Mouse (Mus musculus) adrenal gland, postnatal 4 days (tissue): ENCODE measurements at regions not wholly inside any gene's neighbourhood (a gene's known extent, or its start where the extent isn't known, plus 50 kb on each side); places are given as distances from the start of the nearest gene placed in this dataset.

ENCODE experiments used
- DNase-seq, 2 experiments: peaks; one replicate each; pipeline ENCODE4 v3.0.0; 2021 to 2022; ENCODE audit warnings: low spot score in 2 of 2, mixed read lengths in 2 of 2

DNA sequence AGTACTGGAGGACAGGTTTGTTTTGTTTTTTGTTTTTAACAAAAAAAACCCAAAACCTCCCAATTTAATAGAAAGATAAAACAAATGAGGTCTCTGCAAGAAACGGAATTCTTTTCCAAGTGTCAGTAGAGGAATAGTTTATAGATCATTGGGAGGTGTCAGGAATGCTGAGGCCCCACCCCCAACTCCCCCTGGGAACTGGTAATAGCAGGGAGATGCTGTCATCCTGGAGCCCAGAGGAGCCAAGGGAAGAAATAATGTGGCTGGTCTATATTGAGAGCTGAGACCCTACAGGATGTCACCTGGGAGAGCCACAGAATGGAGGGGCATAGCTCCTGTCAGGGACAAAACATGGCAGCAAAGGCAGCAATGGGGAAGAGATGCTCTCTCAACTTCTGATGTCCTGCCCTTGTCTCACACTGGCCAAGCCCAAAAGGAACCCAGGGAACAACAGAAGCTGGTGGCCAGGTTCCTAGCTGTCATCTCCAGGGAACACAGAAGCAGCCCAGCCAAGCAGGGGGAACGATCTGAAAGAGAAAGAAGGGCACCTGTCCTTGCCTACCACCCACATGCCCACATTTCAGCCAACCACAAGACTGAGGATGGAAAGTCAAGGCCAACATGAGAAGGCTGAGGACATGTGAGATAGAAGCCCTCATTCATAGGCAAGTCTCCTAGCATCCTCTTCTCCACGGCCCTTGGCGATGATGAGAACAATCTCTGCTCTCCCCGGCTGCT, 195.7 kb downstream of the Zfp36l1 start:
- no peak for DNase-seq

DNA sequence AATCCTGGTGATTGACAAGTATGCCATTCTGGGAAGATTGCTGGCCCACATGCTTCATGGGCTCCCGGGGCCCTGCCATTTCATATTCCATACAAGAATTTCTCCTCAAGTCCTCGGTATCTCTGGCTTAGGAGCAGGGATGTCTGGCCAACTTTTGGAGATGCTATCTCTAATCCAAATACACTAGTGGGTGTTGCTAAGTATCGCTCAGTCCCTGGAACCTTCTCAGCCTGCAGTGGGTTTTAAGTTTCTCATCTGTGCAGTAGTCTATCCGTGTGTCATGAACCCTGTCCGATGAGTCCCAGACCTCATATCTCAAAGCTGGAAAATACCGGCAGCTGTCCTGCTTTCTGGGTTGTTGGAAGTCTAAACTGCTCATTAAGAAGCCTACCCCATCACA, 198.9 kb downstream of the Zfp36l1 start:
- no peak for DNase-seq

GRCm38 (mm10) chr12:79912281-79913063, 200.3 kb downstream of the Zfp36l1 start:
- no peak for DNase-seq

- DNase-seq, result no peak
Measured at GRCm38 (mm10) chr12:79910884-79911759, 201.7 kb downstream of the Zfp36l1 start.

DNA sequence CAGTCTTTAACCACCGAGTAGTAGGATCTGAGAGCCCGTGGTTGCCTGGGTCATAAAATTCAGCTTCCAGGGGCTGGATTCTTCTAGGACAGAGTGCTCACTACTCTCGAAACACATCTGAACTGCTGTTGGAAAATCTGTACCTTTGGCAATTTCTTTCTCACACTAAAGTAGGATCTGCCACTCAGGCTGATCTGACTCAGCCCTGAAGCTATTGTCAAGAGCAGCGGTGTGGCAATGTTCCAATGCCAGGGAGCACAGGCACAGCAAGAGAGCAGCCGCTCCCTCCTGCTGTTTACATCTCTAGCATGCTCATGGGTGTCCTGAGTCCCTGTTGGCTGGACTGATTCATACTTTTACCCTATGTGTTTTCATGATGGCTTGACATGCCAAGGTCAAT, 205.2 kb downstream of the Zfp36l1 start:
- peak in 1 of 2 experiments; percentile 57 for DNase-seq

- no peak for DNase-seq
Measured at GRCm38 (mm10) chr12:79906738-79907365, 206.0 kb downstream of the Zfp36l1 start.

GRCm38 (mm10) chr12:79905828-79906737, 206.7 kb downstream of the Zfp36l1 start:
- DNase-seq, result no peak

GRCm38 (mm10) chr12:79904913-79905549, 207.8 kb downstream of the Zfp36l1 start:
- DNase-seq, result no peak

DNA sequence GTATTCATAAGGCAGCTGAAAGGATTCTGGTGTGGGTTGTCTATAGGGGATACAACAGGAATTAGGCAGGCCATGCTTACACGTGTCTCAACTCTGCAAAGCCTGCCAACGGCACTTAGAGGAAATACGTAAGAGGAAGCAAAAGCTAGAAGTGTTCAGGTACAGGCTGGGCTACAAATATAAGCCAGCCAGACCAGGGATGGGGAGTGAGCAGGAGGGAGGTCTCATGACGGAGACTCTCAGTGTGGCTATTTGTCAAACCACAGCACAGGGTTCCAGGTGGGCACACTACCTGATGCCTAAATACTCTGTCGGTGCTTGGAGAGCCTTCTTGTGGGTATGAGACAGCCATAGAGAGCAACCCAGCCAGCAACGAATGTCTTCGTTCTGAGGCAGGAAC, 210.1 kb downstream of the Zfp36l1 start:
- no peak for DNase-seq

DNA sequence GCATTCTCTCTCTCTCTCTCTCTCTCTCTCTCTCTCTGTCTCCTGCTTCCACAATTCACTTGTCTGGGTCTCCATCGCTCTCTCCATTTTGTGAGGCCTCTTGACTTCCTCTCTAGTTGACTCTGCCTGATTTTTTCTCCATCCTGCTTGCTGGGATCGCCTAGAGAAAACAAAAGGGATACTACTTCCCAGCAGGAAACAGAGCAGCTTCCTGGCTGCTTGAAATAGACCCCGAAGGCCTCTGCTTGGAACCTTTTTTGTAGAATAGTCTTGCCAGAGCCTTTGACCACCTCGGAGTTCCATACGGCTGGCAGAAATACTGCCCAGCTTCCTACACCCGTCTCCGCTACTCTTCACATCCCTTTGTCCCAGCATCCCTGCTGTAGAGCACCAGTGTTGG, 210.7 kb downstream of the Zfp36l1 start:
- no peak for DNase-seq

- DNase-seq, result no peak
Measured at GRCm38 (mm10) chr12:79898198-79898930, 214.4 kb downstream of the Zfp36l1 start.

GRCm38 (mm10) chr12:79895975-79896374, 216.8 kb downstream of the Zfp36l1 start:
- DNase-seq, result no peak

DNA sequence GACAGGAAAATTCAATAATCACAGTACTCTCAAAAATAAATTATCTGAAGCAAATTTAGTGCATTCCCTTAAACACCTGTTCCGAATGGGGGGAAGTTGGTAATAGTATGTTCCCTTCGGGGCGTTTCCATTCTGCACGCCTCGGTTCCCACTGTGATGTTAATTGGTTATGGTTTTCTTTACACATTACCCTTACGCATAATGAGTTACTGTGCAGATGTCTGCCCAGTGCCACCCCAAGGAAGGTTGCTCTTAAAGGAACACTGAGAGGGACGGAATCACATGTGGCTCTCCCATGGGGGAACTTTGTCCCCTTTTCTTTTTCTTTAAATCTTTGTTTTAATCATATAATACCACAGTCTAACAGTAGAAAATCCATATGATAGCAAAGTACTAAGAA, 217.5 kb downstream of the Zfp36l1 start:
- no peak for DNase-seq

GRCm38 (mm10) chr12:79892871-79893270, 219.9 kb downstream of the Zfp36l1 start:
- DNase-seq, result no peak

DNA sequence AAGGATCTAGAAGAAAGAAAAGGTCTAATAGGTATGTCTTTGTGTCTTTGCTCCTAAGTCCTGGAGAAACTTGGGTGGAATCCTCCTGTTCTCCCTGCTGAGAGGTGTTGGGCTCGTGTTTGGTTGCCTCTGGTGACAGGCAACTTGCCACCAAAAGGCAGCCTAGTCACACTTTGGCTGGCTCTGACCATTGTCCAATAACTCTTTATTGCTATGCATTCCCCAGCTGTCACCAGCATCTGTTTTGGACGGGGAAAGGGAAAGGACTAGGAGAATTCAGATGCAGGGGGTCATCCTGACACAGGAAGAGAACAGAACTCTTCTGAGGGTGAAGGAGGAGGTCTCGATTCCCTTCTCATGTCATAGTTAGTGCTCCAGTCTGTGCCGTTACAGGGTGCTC, 220.9 kb downstream of the Zfp36l1 start:
- no peak for DNase-seq

- DNase-seq, result no peak
Measured at GRCm38 (mm10) chr12:79890887-79891286, 221.9 kb downstream of the Zfp36l1 start.

DNA sequence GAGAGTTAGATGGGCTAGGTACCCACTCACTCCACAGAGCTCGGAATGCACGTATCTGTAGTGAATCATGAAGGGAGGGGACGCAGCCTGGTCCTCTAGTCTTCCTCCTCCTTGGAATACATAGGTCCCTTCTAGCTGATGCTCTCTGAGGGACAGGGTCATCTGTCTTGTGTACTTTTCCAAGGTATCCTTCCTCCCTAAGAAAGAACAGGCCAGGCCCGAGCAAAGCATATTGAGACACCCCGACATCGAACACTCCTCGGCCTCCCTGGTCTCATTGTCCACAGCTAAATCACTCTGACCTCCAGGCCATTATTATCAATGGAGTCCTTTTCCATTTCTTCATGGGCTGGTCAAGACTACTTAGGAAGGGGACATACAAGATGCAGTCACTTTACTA, 222.5 kb downstream of the Zfp36l1 start:
- no peak for DNase-seq

GRCm38 (mm10) chr12:79888812-79889211, 224.0 kb downstream of the Zfp36l1 start:
- DNase-seq, result no peak

- DNase-seq, result no peak
Measured at GRCm38 (mm10) chr12:79888086-79888485, 224.7 kb downstream of the Zfp36l1 start.
